Mouse (Mus musculus) lung, postnatal 0 days (tissue): ENCODE results near the gene Paqr9.

Source experiments
- CTCF ChIP-seq: IDR thresholded peaks from 2 replicates; pipeline ENCODE4 v1.5.1; 2016; ENCODE audit warnings: antibody characterized with exemption, mild to moderate bottlenecking
- EP300 ChIP-seq: IDR thresholded peaks from 2 replicates; pipeline ENCODE4 v1.6.1; 2016; ENCODE audit warnings: antibody characterized with exemption, mild to moderate bottlenecking, control low read depth

DNA sequence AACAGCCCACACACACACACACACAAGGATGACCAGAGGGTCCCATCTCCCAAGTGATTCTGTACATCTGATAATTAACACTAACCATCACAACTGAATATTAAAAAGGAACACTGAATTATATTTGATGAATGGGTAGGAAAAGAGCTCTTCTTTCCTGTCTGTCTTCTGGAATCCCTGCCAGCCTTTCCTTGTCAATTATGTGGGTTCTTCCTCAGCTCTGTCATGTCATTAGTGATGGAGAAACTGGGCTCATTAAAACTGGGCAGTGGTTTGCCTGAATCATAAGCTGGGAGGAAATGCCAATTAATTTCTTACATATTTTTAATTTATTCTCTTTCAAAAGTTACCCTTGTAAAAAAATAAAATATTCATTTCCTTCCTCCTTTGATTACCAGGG lies 18.2 kb upstream of the Paqr9 start:
- no peak for TF ChIP-seq CTCF
- TF ChIP-seq EP300 = no peak
